23 mouse cellular contexts compared by ENCODE assay signal in the genomic region with DNA sequence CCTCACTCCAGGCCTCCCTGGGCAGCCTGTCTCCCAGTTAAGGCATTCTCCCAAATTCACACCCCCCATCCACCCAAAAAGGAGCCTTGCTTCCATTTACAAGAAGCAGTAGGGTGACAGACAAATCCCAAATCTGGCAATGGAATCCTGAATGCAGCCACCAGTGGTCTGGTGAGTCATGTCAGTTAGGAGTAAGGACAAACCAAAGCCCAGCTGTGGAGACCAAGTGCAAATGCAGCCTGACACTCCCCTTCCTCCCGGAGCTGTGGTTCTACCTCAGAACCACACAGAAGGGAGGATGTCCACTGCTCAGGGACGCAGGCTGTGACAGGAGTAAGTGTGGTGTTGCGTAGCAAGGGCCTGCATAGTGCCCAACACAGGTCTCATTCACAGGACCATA. TPM values are rescaled to one million over a fixed set of nuclear protein-coding genes. Genes with fewer than 3 reads are reported as not detected.
DNase-seq lines count a peak whose midpoint lies in the region; ATAC-seq and TF ChIP-seq lines count a peak whose summit lies in the region.
"Had no signal": no experiment of that assay in that cellular context is flagged by ENCODE, and none has a peak within 500 bp of the region (broad histone marks: within the 10 kb centered on the region; RNA-seq: fewer than 3 reads in every experiment).

No protein-coding gene starts in this region.

- H3K4me2 ChIP-seq in myocyte (ENCODE audit: low read depth): peak overlapping the region; percentile 47
- no peak overlapping the region for H3K4me2 ChIP-seq in stomach, postnatal 0 days (replicated peaks; ENCODE audit: low read depth)
- H3K4me2 ChIP-seq: embryonic facial prominence, embryonic 12.5 days; forebrain, embryonic 12.5 days; hindbrain, embryonic 12.5 days had no signal

- H3K9me3 ChIP-seq in stomach, postnatal 0 days (ENCODE audit: control insufficient read depth, low read length): no peaks in the 10 kb centered on the region
- H3K9me3 ChIP-seq: embryonic facial prominence, embryonic 12.5 days; forebrain, embryonic 12.5 days; heart, embryonic 10.5 days; hindbrain, embryonic 12.5 days had no signal

- H3K79me2 ChIP-seq in C2C12 (ENCODE audit: control insufficient read depth, insufficient read depth) (no peaks in the 10 kb centered on the region), myocyte (ENCODE audit: control insufficient read depth, insufficient read depth) (no peaks in the 10 kb centered on the region)

- no peak overlapping the region for H3ac ChIP-seq in C2C12 (ENCODE audit: control insufficient read depth, insufficient read length, low read depth)
- no peak overlapping the region for H3ac ChIP-seq in myocyte (ENCODE audit: control insufficient read depth, insufficient read length)

- 62% methylated on average over 3 of the region's 3 CpGs for WGBS in stomach, postnatal 0 days

- no peak overlapping the region for H3K9ac ChIP-seq in stomach, postnatal 0 days (ENCODE audit: low read length)
- H3K9ac ChIP-seq: embryonic facial prominence, embryonic 12.5 days; forebrain, embryonic 12.5 days; hindbrain, embryonic 12.5 days had no signal

- H3K4me1 ChIP-seq in stomach, postnatal 0 days (replicated peaks; ENCODE audit: control insufficient read depth, insufficient read depth): peaks cover 6% of the 10 kb centered on the region; the same call in 1 of the 2 replicates
- H3K4me1 ChIP-seq: forebrain, embryonic 12.5 days; hindbrain, embryonic 12.5 days had no signal

- H3K36me3 ChIP-seq in C2C12 (ENCODE audit: control insufficient read depth, insufficient read depth): no peaks in the 10 kb centered on the region
- no peaks in the 10 kb centered on the region for H3K36me3 ChIP-seq in myocyte (ENCODE audit: control insufficient read depth, insufficient read depth)
- H3K36me3 ChIP-seq in stomach, postnatal 0 days (ENCODE audit: control insufficient read depth, insufficient read depth, low read length): no peaks in the 10 kb centered on the region
- H3K36me3 ChIP-seq: embryonic facial prominence, embryonic 12.5 days; forebrain, embryonic 12.5 days; heart, embryonic 10.5 days; hindbrain, embryonic 12.5 days had no signal

- H3K27ac ChIP-seq in stomach, postnatal 0 days (replicated peaks): no peak overlapping the region; the same call in 1 of the 2 replicates
- H3K27ac ChIP-seq: embryonic facial prominence, embryonic 12.5 days; forebrain, embryonic 12.5 days; heart, embryonic 10.5 days; hindbrain, embryonic 12.5 days had no signal

- ATAC-seq in stomach, postnatal 0 days (ENCODE audit: low FRiP score, low TSS enrichment): no peak
- ATAC-seq: forebrain, embryonic 16.5 days; hindbrain, embryonic 16.5 days; inflammation-experienced regulatory T-cells, adult 6 months had no signal

- H3K4me3 ChIP-seq in C2C12 (ENCODE audit: insufficient read depth, poor library complexity, severe bottlenecking) (no peak overlapping the region), myocyte (no peak overlapping the region)
- H3K4me3 ChIP-seq in stomach, postnatal 0 days (ENCODE audit: low read depth, low read length): no peak overlapping the region
- H3K4me3 ChIP-seq: embryonic facial prominence, embryonic 12.5 days; forebrain, embryonic 12.5 days; heart, embryonic 10.5 days; hindbrain, embryonic 12.5 days had no signal

- TF ChIP-seq POLR2A in myocyte (IDR thresholded peaks at IDR 0.05; ENCODE audit: insufficient read length, low read depth): peak; percentile 16

- no peaks in the 10 kb centered on the region for H3K27me3 ChIP-seq in C2C12 (ENCODE audit: control insufficient read depth, insufficient read depth, insufficient read length)
- no peaks in the 10 kb centered on the region for H3K27me3 ChIP-seq in myocyte (ENCODE audit: control insufficient read depth, insufficient read depth, insufficient read length)
- H3K27me3 ChIP-seq in stomach, postnatal 0 days (ENCODE audit: control insufficient read depth, insufficient read depth, low read length): no peaks in the 10 kb centered on the region
- H3K27me3 ChIP-seq: embryonic facial prominence, embryonic 12.5 days; forebrain, embryonic 12.5 days; hindbrain, embryonic 12.5 days had no signal

- peak; percentile 74 for DNase-seq in 3T3-L1 (ENCODE audit: low read depth, low spot score)
- no peak for DNase-seq in stomach, postnatal 0 days (ENCODE audit: low spot score)
- no peak for DNase-seq in kidney, postnatal 14 days
- no peak for DNase-seq in c-Kit-positive CD71-positive TER-119-positive erythroid progenitor cells, embryonic 14.5 days (ENCODE audit: low spot score)
- no peak for DNase-seq in kidney, adult 18-20 months
- DNase-seq: adrenal gland, adult 8-10 months; adrenal gland, postnatal 36 days; cerebellum, adult 11-12 months; cerebellum, adult 9-10 months; cerebellum, postnatal 25 days; gastrocnemius, postnatal 25 days; heart, adult 11 months; heart, postnatal 10 days; heart, postnatal 4 days had no signal

- no peak for TF ChIP-seq EP300 in stomach, postnatal 0 days (optimal IDR thresholded peaks at IDR 0.05)

- TF ChIP-seq CTCF in C2C12 (IDR thresholded peaks at IDR 0.05; ENCODE audit: control insufficient read depth, insufficient read depth, insufficient read length): no peak
- TF ChIP-seq CTCF in stomach, postnatal 0 days (IDR thresholded peaks at IDR 0.05; ENCODE audit: low read depth): 0 out of 2 replicates have a peak, but pooled peaks have one; percentile 4

- no peaks in the 10 kb centered on the region for H3K79me3 ChIP-seq in C2C12 (ENCODE audit: low read depth)

TF ChIP-seq in C2C12, 6 proteins besides CTCF, POLR2A, EP300 and RAD21:
- TF ChIP-seq FOSL1 (IDR thresholded peaks at IDR 0.05; ENCODE audit: insufficient read depth, low read length, poor library complexity, severe bottlenecking) (peak; percentile 67), CEBPB (IDR thresholded peaks at IDR 0.05; ENCODE audit: low read depth) (no peak), USF1 (IDR thresholded peaks at IDR 0.05; ENCODE audit: low read depth) (no peak), MYOG (IDR thresholded peaks at IDR 0.05; ENCODE audit: control insufficient read depth, extremely low read depth, insufficient read length) (no peak), MYOD1 (IDR thresholded peaks at IDR 0.05; ENCODE audit: control insufficient read depth, insufficient read length, low read depth) (peak; percentile 77), MAX (IDR thresholded peaks at IDR 0.05) (peak; percentile 47)
TF ChIP-seq in C2C12: peak in this region for 3.

TF ChIP-seq in myocyte, 11 proteins besides CTCF, POLR2A, EP300 and RAD21:
- TF ChIP-seq MAX (IDR thresholded peaks at IDR 0.05; ENCODE audit: low read depth) (no peak), SRF (IDR thresholded peaks at IDR 0.05; ENCODE audit: control insufficient read depth, insufficient read length, low read depth) (peak; percentile 90), MYOD1 (IDR thresholded peaks at IDR 0.05; ENCODE audit: control insufficient read depth in 1 of 3, insufficient read length in 2 of 3, low read depth in 2 of 3) (peak in 2 of 3 experiments; percentile 76 to 89), TCF12 (IDR thresholded peaks at IDR 0.05; ENCODE audit: insufficient read depth, poor library complexity, severe bottlenecking) (peak; percentile 65), POLR2AphosphoS2 (IDR thresholded peaks at IDR 0.05; ENCODE audit: insufficient read length, low read depth) (no peak), USF1 (IDR thresholded peaks at IDR 0.05; ENCODE audit: low read depth) (no peak), MYOG (IDR thresholded peaks at IDR 0.05; ENCODE audit: control insufficient read depth in 1 of 3, insufficient read depth in 1 of 3, insufficient read length in 2 of 3, low read depth in 2 of 3) (peak; percentile 45 to 92 (median 76)), E2F4 (IDR thresholded peaks at IDR 0.05; ENCODE audit: insufficient read depth) (no peak)

RNA-seq across cellular contexts. Expression of a gene that starts 11.6 kb away (rescaled TPM):
- polyA plus RNA-seq in C2C12 (2012; fragmentation: generic; extraction: Trizol) (37.9 TPM), myocyte (2012; fragmentation: generic; extraction: Trizol) (172 TPM)
- polyA plus RNA-seq in stomach, postnatal 0 days (2015; fragmentation: Nextera tagmentation; extraction: Ambion mirVana): 68.7 and 69.2 TPM in 2 replicates
- polyA plus RNA-seq: inflammation-experienced regulatory T-cells, adult 6 months had no signal
